Mouse (Mus musculus) bone marrow, adult 2 months (tissue): ENCODE measurements around the gene Dock3.

ENCODE experiments used
- CTCF ChIP-seq: fragments of 200-500 bp; IDR thresholded peaks from 2 replicates; pipeline ENCODE4 v1.5.1; 2011; ENCODE audit warnings: low read length, control low read depth; ENCODE audit not compliant: control insufficient read depth, insufficient read depth
- POLR2A ChIP-seq: fragments of 200-500 bp; IDR thresholded peaks from 2 replicates; pipeline ENCODE4 v1.6.1; 2011; ENCODE audit warnings: low read depth, mild to moderate bottlenecking, control low read depth, low read length, borderline replicate concordance; ENCODE audit not compliant: control insufficient read depth

- no peak for TF ChIP-seq CTCF
- no peak for TF ChIP-seq POLR2A
These were observed 41.5 kb upstream of the Dock3 start for GRCm38 (mm10) chr9:107273184-107273583.
